Mouse (Mus musculus): ENCODE measurements around the gene Tmem95.

The Tmem95 gene

GRCm38 (mm10) chr11:69846738-69847688, 30.8 kb downstream of the Tmem95 start:
- DNase-seq (ENCODE audit: low spot score): peak; percentile 19

GRCm38 (mm10) chr11:69846198-69846680, 31.6 kb downstream of the Tmem95 start, which contains the start of gene Plscr3:
Gene Plscr3 (plus strand): TSS chr11:69846376.
- peak; percentile 92 for DNase-seq (ENCODE audit: low spot score)

- peak; percentile 53 for DNase-seq (ENCODE audit: low spot score)
These were observed 39.1 kb downstream of the Tmem95 start for GRCm38 (mm10) chr11:69838714-69839104.

GRCm38 (mm10) chr11:69837952-69838713, 39.7 kb downstream of the Tmem95 start, which contains the start of gene Tmem256:
Gene Tmem256 (plus strand): TSS chr11:69838514.
- DNase-seq (ENCODE audit: low spot score): peak; percentile 97

- DNase-seq (ENCODE audit: low spot score): peak; percentile 83
These were observed 40.2 kb downstream of the Tmem95 start, which contains the start of gene Nlgn2 for GRCm38 (mm10) chr11:69837604-69837951. Gene Nlgn2 (minus strand): TSS chr11:69837784.

- DNase-seq (ENCODE audit: low spot score): peak; percentile 67
These were observed 40.9 kb downstream of the Tmem95 start for GRCm38 (mm10) chr11:69836703-69837576.

- no peak for DNase-seq (ENCODE audit: low spot score)
These were observed 41.9 kb downstream of the Tmem95 start for GRCm38 (mm10) chr11:69835966-69836335.

GRCm38 (mm10) chr11:69835326-69835965, 42.4 kb downstream of the Tmem95 start:
- no peak for DNase-seq (ENCODE audit: low spot score)

- DNase-seq (ENCODE audit: low spot score): no peak
These were observed 43.7 kb downstream of the Tmem95 start for GRCm38 (mm10) chr11:69834001-69834549.

- no peak for DNase-seq (ENCODE audit: low spot score)
These were observed 44.3 kb downstream of the Tmem95 start for GRCm38 (mm10) chr11:69833554-69833953.

- peak; percentile 33 for DNase-seq (ENCODE audit: low spot score)
These were observed 49.0 kb downstream of the Tmem95 start for GRCm38 (mm10) chr11:69828832-69829231.

All from MN1 (cell line).